Mouse (Mus musculus): Measurements from ENCODE around the gene Dlgap5.

Gene Dlgap5

GRCm38 (mm10) chr14:47371689-47372088 lies 46.5 kb downstream of the Dlgap5 start:
- no peak for TF ChIP-seq GATA4 (IDR thresholded peaks at IDR 0.05; ENCODE audit: insufficient replicate concordance, low read length)

- no peak for TF ChIP-seq GATA4 (IDR thresholded peaks at IDR 0.05; ENCODE audit: insufficient replicate concordance, low read length)
These were observed 47.4 kb downstream of the Dlgap5 start for GRCm38 (mm10) chr14:47370790-47371189.

- TF ChIP-seq GATA4 (IDR thresholded peaks at IDR 0.05; ENCODE audit: insufficient replicate concordance, low read length), result no peak
These were observed 48.5 kb downstream of the Dlgap5 start for GRCm38 (mm10) chr14:47369741-47370140.

- TF ChIP-seq GATA4 (IDR thresholded peaks at IDR 0.05; ENCODE audit: insufficient replicate concordance, low read length), result no peak
These were observed 50.7 kb downstream of the Dlgap5 start, which contains the start of gene Lgals3 for GRCm38 (mm10) chr14:47367461-47367860. TSS of gene Lgals3 (plus strand) at chr14:47367751.

- no peak for TF ChIP-seq GATA4 (IDR thresholded peaks at IDR 0.05; ENCODE audit: insufficient replicate concordance, low read length)
These were observed 51.3 kb downstream of the Dlgap5 start for GRCm38 (mm10) chr14:47366881-47367321.

- TF ChIP-seq GATA4 (IDR thresholded peaks at IDR 0.05; ENCODE audit: insufficient replicate concordance, low read length), result no peak
These were observed 53.3 kb downstream of the Dlgap5 start for GRCm38 (mm10) chr14:47364742-47365449.

GRCm38 (mm10) chr14:47361899-47362298 lies 56.3 kb downstream of the Dlgap5 start:
- TF ChIP-seq GATA4 (IDR thresholded peaks at IDR 0.05; ENCODE audit: insufficient replicate concordance, low read length), result no peak

GRCm38 (mm10) chr14:47361418-47361817 lies 56.8 kb downstream of the Dlgap5 start:
- TF ChIP-seq GATA4 (IDR thresholded peaks at IDR 0.05; ENCODE audit: insufficient replicate concordance, low read length), result no peak

- no peak for TF ChIP-seq GATA4 (IDR thresholded peaks at IDR 0.05; ENCODE audit: insufficient replicate concordance, low read length)
These were observed 58.6 kb downstream of the Dlgap5 start for GRCm38 (mm10) chr14:47359610-47360009.

- TF ChIP-seq GATA4 (IDR thresholded peaks at IDR 0.05; ENCODE audit: insufficient replicate concordance, low read length), result no peak
These were observed 61.6 kb downstream of the Dlgap5 start for GRCm38 (mm10) chr14:47356622-47357021.

GRCm38 (mm10) chr14:47354948-47355347 lies 63.3 kb downstream of the Dlgap5 start:
- TF ChIP-seq GATA4 (IDR thresholded peaks at IDR 0.05; ENCODE audit: insufficient replicate concordance, low read length), result no peak

- no peak for TF ChIP-seq GATA4 (IDR thresholded peaks at IDR 0.05; ENCODE audit: insufficient replicate concordance, low read length)
These were observed 64.1 kb downstream of the Dlgap5 start for GRCm38 (mm10) chr14:47354111-47354577.

GRCm38 (mm10) chr14:47353240-47353639 lies 65.0 kb downstream of the Dlgap5 start:
- no peak for TF ChIP-seq GATA4 (IDR thresholded peaks at IDR 0.05; ENCODE audit: insufficient replicate concordance, low read length)

- no peak for TF ChIP-seq GATA4 (IDR thresholded peaks at IDR 0.05; ENCODE audit: insufficient replicate concordance, low read length)
These were observed 65.9 kb downstream of the Dlgap5 start for GRCm38 (mm10) chr14:47352272-47352671.

- no peak for TF ChIP-seq GATA4 (IDR thresholded peaks at IDR 0.05; ENCODE audit: insufficient replicate concordance, low read length)
These were observed 67.2 kb downstream of the Dlgap5 start for GRCm38 (mm10) chr14:47350974-47351373.

- no peak for TF ChIP-seq GATA4 (IDR thresholded peaks at IDR 0.05; ENCODE audit: insufficient replicate concordance, low read length)
These were observed 71.5 kb downstream of the Dlgap5 start for GRCm38 (mm10) chr14:47346715-47347114.

- no peak for TF ChIP-seq GATA4 (IDR thresholded peaks at IDR 0.05; ENCODE audit: insufficient replicate concordance, low read length)
These were observed 76.4 kb downstream of the Dlgap5 start for GRCm38 (mm10) chr14:47341811-47342291.
